Mouse (Mus musculus): ENCODE results near the gene Timm22. TPM values are rescaled to one million over a fixed set of nuclear protein-coding genes. Genes with fewer than 3 reads are reported as not detected.
A peak's percentile ranks its signal among the peaks of the same experiment; 100 is the strongest.

The Timm22 gene
- polyA plus RNA-seq, 1 experiment from 2014 or later: 138 TPM

DNA sequence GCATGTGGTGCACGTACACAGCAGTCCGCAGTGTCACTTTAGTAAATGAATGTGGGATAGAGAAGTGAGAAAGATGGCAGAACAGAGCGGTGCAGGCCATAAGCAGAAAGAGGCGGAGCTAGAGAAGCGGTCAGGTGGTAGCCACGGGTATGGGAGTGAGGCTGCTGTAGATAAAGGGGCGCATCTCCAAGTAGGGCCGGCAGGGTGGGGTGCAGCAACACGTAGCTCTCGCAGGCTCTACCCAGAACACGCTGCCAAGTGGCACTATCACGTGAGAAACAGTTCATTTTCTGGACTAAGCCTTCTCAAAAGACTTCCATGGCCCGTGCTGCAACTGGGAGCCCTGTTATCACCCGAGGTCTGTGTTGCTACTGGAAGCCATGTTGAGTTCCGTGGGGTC is 40.0 kb upstream of the Timm22 start:
- ATAC-seq (replicated peaks; ENCODE audit: insufficient number of reproducible peaks, low FRiP score, low TSS enrichment, low read depth): no peak
- no peaks in the 10 kb centered on the region for H3K9me3 ChIP-seq (replicated peaks; ENCODE audit: control insufficient read depth, low read length)
- no peak overlapping the region for H3K4me2 ChIP-seq (ENCODE audit: low read depth, low read length)
- no peak for DNase-seq (ENCODE audit: low spot score)
- no peaks in the 10 kb centered on the region for H3K27me3 ChIP-seq (ENCODE audit: control insufficient read depth, insufficient read depth, low read length)
- WGBS: 90% methylated on average over 15 of the region's 15 CpGs
- no peak overlapping the region for H3K9ac ChIP-seq (replicated peaks; ENCODE audit: low read length)
- no peak overlapping the region for H3K4me3 ChIP-seq (ENCODE audit: low read depth, low read length)
- peaks cover 3% of the 10 kb centered on the region for H3K4me1 ChIP-seq (ENCODE audit: control insufficient read depth, insufficient read depth, low read length)
- H3K27ac ChIP-seq (replicated peaks; ENCODE audit: low read depth, low read length): no peak overlapping the region
- no peaks in the 10 kb centered on the region for H3K36me3 ChIP-seq (replicated peaks; ENCODE audit: control insufficient read depth, insufficient read depth, low read depth, low read length)

DNA sequence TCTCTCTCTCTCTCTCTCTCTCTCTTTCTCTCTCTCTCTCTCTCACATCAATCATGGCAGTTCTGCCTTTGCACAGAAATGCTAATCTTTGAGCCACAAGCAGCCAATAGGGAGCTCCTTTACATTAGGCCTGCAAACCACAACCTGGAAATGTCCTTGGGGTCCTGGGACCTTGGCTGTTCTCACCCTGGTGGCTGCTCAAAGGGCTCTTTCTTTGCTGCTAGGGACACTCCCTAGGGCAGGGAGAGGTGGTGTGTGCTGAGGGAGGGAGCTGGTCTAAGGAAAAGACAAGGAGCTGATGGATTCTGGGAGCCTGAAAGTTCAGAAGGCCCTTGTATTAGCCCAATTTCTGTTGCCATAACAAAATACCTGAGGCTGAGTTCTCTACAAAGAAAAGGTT is 36.3 kb upstream of the Timm22 start:
- Histone ChIP-seq H3K9me3 (replicated peaks; ENCODE audit: control insufficient read depth, low read length) (no peaks in the 10 kb centered on the region), H3K36me3 (replicated peaks; ENCODE audit: control insufficient read depth, insufficient read depth, low read depth, low read length) (no peaks in the 10 kb centered on the region), H3K4me3 (ENCODE audit: low read depth, low read length) (no peak overlapping the region), H3K4me2 (ENCODE audit: low read depth, low read length) (no peak overlapping the region), H3K27ac (replicated peaks; ENCODE audit: low read depth, low read length) (no peak overlapping the region), H3K9ac (replicated peaks; ENCODE audit: low read length) (no peak overlapping the region), H3K27me3 (ENCODE audit: control insufficient read depth, insufficient read depth, low read length) (no peaks in the 10 kb centered on the region), H3K4me1 (ENCODE audit: control insufficient read depth, insufficient read depth, low read length) (peaks cover 7% of the 10 kb centered on the region)
- DNase-seq (ENCODE audit: low spot score): no peak
- ATAC-seq (replicated peaks; ENCODE audit: insufficient number of reproducible peaks, low FRiP score, low TSS enrichment, low read depth): no peak

DNA sequence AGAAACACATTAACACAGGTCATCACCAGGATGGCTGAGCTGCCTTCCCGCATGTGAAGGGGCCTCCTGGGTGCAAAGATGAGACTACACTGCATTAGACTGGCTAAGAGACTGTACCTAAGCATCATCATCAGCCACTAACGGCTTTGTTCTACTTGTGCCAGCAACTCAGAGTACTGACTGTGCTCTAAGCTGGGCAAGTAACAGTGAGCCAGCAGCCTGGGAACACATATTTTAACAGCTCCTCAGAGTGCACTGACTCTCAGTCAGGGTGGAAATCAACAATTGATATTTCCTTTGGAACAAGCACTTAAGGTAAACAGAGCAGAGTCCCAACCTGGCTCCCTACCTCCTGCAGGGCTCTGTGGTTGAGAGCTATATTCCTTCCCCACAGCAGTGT is 34.6 kb upstream of the Timm22 start:
- ATAC-seq (replicated peaks; ENCODE audit: insufficient number of reproducible peaks, low FRiP score, low TSS enrichment, low read depth): no peak
- no peak for DNase-seq (ENCODE audit: low spot score)
- H3K4me2 ChIP-seq (ENCODE audit: low read depth, low read length): no peak overlapping the region
- no peaks in the 10 kb centered on the region for H3K27me3 ChIP-seq (ENCODE audit: control insufficient read depth, insufficient read depth, low read length)
- H3K4me3 ChIP-seq (ENCODE audit: low read depth, low read length): no peak overlapping the region
- WGBS: 75% methylated on average over 2 of the region's 2 CpGs
- no peaks in the 10 kb centered on the region for H3K36me3 ChIP-seq (replicated peaks; ENCODE audit: control insufficient read depth, insufficient read depth, low read depth, low read length)
- no peak overlapping the region for H3K27ac ChIP-seq (replicated peaks; ENCODE audit: low read depth, low read length)
- H3K4me1 ChIP-seq (ENCODE audit: control insufficient read depth, insufficient read depth, low read length): peaks cover 7% of the 10 kb centered on the region
- H3K9ac ChIP-seq (replicated peaks; ENCODE audit: low read length): no peak overlapping the region; the same call in 1 of the 2 replicates
- H3K9me3 ChIP-seq (replicated peaks; ENCODE audit: control insufficient read depth, low read length): no peaks in the 10 kb centered on the region

DNA sequence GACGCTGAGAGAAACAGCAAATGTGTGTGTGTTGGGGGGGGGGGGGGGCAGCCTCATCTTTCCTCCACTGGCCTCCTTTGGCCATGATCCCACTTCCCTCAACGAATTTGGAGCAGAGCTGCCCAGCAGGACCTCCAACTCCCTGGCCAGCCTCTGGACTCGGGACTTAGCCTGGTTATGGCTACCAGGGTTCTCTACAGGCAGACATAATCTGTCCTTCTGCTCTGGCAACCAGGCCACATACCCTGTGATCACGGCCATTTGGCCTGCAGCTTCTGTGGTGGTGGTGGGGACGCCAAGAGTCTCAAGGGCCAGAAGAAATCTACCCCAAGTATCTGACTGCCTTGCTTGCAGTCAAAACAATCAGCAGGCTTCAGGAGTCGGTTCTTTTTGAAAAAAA is 34.2 kb upstream of the Timm22 start:
- H3K4me3 ChIP-seq (ENCODE audit: low read depth, low read length): no peak overlapping the region
- no peaks in the 10 kb centered on the region for H3K9me3 ChIP-seq (replicated peaks; ENCODE audit: control insufficient read depth, low read length)
- H3K4me1 ChIP-seq (ENCODE audit: control insufficient read depth, insufficient read depth, low read length): peaks cover 7% of the 10 kb centered on the region
- ATAC-seq (replicated peaks; ENCODE audit: insufficient number of reproducible peaks, low FRiP score, low TSS enrichment, low read depth) (no peak), DNase-seq (ENCODE audit: low spot score) (no peak)
- H3K27me3 ChIP-seq (ENCODE audit: control insufficient read depth, insufficient read depth, low read length): no peaks in the 10 kb centered on the region
- 58% methylated on average over 6 of the region's 6 CpGs for WGBS
- no peak overlapping the region for H3K27ac ChIP-seq (replicated peaks; ENCODE audit: low read depth, low read length)
- H3K36me3 ChIP-seq (replicated peaks; ENCODE audit: control insufficient read depth, insufficient read depth, low read depth, low read length): no peaks in the 10 kb centered on the region
- no peak overlapping the region; the same call in 1 of the 2 replicates for H3K9ac ChIP-seq (replicated peaks; ENCODE audit: low read length)
- no peak overlapping the region for H3K4me2 ChIP-seq (ENCODE audit: low read depth, low read length)

DNA sequence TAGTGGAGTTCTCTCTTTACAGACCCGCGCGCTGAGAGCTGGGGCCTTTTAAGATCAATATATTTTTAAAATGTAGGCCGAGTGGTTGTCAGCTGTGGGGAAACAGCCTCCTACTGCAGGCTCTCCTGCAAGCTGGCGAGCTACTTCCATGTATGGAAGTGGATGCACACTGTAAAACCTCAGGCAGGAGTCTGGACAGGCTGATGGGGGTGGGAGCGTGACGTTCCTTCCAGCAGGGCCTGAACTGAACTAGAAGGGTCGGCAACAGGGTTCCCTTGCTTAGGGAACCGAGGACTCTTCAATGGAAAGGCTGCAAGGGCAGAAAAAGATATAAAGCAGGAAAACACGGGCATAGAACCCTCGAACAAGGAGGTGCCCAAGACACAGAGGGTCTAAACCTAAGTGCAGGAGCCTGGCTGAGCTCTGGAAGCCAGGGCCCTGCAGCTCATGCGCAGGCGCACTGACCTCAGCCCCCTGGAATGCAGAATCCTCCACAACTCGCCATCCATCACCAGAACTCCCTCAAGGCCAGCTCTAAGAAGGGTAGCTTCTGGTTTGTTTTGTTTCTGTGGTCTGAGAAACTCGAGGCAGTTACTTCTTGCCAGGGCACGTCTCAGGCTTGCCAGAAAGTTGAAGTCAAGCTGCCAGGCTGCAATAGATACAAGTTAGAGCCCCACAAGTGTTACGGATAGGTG is 32.1 kb upstream of the Timm22 start:
- peaks cover 7% of the 10 kb centered on the region for H3K4me1 ChIP-seq (ENCODE audit: control insufficient read depth, insufficient read depth, low read length)
- H3K9me3 ChIP-seq (replicated peaks; ENCODE audit: control insufficient read depth, low read length): no peaks in the 10 kb centered on the region
- no peaks in the 10 kb centered on the region for H3K36me3 ChIP-seq (replicated peaks; ENCODE audit: control insufficient read depth, insufficient read depth, low read depth, low read length)
- H3K27ac ChIP-seq (replicated peaks; ENCODE audit: low read depth, low read length): peak overlapping the region; percentile 74
- no peaks in the 10 kb centered on the region for H3K27me3 ChIP-seq (ENCODE audit: control insufficient read depth, insufficient read depth, low read length)
- DNase-seq (ENCODE audit: low spot score) (peak; percentile 77), ATAC-seq (replicated peaks; ENCODE audit: insufficient number of reproducible peaks, low FRiP score, low TSS enrichment, low read depth) (no peak)
- H3K9ac ChIP-seq (replicated peaks; ENCODE audit: low read length): 0 out of 2 replicates have a peak overlapping the region, but pooled peaks have one; percentile 14
- no peak overlapping the region for H3K4me3 ChIP-seq (ENCODE audit: low read depth, low read length)
- WGBS: 52% methylated on average over 17 of the region's 17 CpGs
- no peak overlapping the region for H3K4me2 ChIP-seq (ENCODE audit: low read depth, low read length)

DNA sequence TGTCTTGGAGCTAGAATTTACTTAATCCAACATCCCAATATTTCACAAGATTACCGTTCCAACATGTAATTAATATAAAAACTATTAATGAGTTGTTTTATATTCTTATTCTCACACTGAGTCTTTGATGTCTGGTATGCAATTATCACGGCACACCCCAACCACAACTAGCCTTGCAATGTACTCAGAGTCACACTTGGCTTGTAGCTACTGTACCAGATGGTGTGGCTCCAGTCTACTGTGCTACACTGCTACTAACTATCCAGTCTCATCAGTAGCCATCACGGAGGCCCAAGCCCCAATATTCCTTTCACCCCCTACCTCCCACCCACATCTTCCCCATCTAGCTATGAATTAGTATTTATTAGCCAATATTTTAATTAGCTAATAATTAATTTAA is 30.3 kb upstream of the Timm22 start:
- Histone ChIP-seq H3K4me1 (ENCODE audit: control insufficient read depth, insufficient read depth, low read length) (peaks cover 7% of the 10 kb centered on the region), H3K36me3 (replicated peaks; ENCODE audit: control insufficient read depth, insufficient read depth, low read depth, low read length) (no peaks in the 10 kb centered on the region)
- ATAC-seq (replicated peaks; ENCODE audit: insufficient number of reproducible peaks, low FRiP score, low TSS enrichment, low read depth): no peak

DNA sequence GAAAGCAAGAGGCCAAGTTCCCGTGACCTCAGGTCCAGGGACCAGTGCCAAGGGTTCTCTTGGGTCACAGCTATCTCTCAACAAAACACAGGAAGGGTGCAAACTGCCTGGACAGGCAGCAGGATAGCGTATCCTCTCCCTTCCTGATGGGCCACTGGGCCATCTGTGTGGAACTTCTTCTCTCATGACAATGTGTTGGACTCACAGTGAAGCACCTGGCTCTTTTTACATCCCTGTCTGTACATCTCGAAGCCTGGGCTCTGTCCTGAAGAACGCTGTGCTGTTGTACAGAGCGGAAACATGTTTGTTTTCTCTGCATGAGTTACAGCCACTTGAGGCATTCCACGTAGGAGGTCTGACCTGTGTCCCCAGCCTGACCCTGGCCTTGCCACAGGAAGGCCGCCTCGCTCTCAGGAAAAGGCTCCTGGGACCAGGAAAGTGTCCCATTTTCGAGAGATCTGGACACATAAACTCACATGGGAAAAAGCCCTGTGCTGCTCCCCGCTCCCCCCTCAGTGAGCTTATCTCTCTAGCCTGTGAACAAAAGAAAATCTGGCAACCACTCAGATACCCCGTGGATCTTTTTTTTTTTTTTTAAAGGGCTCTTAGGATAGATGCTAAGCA is 26.7 kb upstream of the Timm22 start:
- Histone ChIP-seq H3K4me3 (ENCODE audit: low read depth, low read length) (no peak overlapping the region), H3K27ac (replicated peaks; ENCODE audit: low read depth, low read length) (no peak overlapping the region; the same call in 1 of the 2 replicates), H3K9me3 (replicated peaks; ENCODE audit: control insufficient read depth, low read length) (no peaks in the 10 kb centered on the region), H3K27me3 (ENCODE audit: control insufficient read depth, insufficient read depth, low read length) (no peaks in the 10 kb centered on the region), H3K4me2 (ENCODE audit: low read depth, low read length) (no peak overlapping the region), H3K9ac (replicated peaks; ENCODE audit: low read length) (no peak overlapping the region), H3K36me3 (replicated peaks; ENCODE audit: control insufficient read depth, insufficient read depth, low read depth, low read length) (no peaks in the 10 kb centered on the region), H3K4me1 (ENCODE audit: control insufficient read depth, insufficient read depth, low read length) (peaks cover under 1% of the 10 kb centered on the region; the same call in 1 of the 2 replicates)
- DNase-seq (ENCODE audit: low spot score) (no peak), ATAC-seq (replicated peaks; ENCODE audit: insufficient number of reproducible peaks, low FRiP score, low TSS enrichment, low read depth) (no peak)
- WGBS: 33% methylated on average over 11 of the region's 11 CpGs

More for the DNA sequence above, 30.3 kb upstream of the Timm22 start:
- Histone ChIP-seq H3K27ac (replicated peaks; ENCODE audit: low read depth, low read length) (no peak overlapping the region), H3K4me2 (ENCODE audit: low read depth, low read length) (no peak overlapping the region), H3K9me3 (replicated peaks; ENCODE audit: control insufficient read depth, low read length) (no peaks in the 10 kb centered on the region), H3K9ac (replicated peaks; ENCODE audit: low read length) (no peak overlapping the region), H3K27me3 (ENCODE audit: control insufficient read depth, insufficient read depth, low read length) (no peaks in the 10 kb centered on the region), H3K4me3 (ENCODE audit: low read depth, low read length) (no peak overlapping the region)
- DNase-seq (ENCODE audit: low spot score): no peak
- WGBS: 88% methylated on average over 3 of the region's 3 CpGs

DNA sequence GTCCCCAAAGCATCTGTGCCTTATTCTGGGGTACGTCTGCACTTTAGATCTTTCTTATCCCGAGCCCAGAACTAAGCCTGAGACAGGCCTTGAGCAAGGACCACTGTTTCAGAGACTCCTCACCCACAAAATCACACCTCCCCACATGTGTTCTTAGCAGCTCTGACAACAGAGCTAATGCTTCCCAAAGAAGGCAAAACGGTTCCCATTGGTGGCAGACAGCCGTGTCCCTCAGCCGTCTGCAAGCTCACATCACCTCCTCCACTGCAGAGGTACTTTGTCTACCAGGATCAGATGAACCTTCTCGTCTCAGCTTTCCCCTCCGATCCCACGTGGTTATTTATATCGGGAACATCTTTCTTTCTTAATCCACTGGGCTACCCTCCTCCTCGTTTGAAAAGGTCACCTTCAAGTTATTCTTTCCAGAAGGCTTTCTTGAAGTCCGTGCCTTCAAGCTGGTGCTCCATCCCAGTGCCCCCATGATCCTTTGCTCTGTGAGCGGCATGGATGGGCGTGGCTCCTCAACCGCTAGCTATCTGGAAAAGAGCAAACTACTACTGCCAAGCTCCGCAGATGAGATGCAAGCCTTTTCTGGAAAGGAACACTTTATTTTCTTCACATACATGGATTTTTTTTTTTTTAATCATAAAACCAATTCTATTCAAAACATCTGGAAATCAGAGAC is 25.4 kb upstream of the Timm22 start:
- H3K9me3 ChIP-seq (replicated peaks; ENCODE audit: control insufficient read depth, low read length): no peaks in the 10 kb centered on the region
- no peak overlapping the region for H3K4me3 ChIP-seq (ENCODE audit: low read depth, low read length)
- DNase-seq (ENCODE audit: low spot score) (no peak), ATAC-seq (replicated peaks; ENCODE audit: insufficient number of reproducible peaks, low FRiP score, low TSS enrichment, low read depth) (no peak)
- no peak overlapping the region for H3K9ac ChIP-seq (replicated peaks; ENCODE audit: low read length)
- WGBS: 77% methylated on average over 15 of the region's 15 CpGs
- H3K27ac ChIP-seq (replicated peaks; ENCODE audit: low read depth, low read length): no peak overlapping the region
- no peaks in the 10 kb centered on the region for H3K27me3 ChIP-seq (ENCODE audit: control insufficient read depth, insufficient read depth, low read length)
- peaks cover 5% of the 10 kb centered on the region for H3K4me1 ChIP-seq (ENCODE audit: control insufficient read depth, insufficient read depth, low read length)
- no peaks in the 10 kb centered on the region for H3K36me3 ChIP-seq (replicated peaks; ENCODE audit: control insufficient read depth, insufficient read depth, low read depth, low read length)
- no peak overlapping the region for H3K4me2 ChIP-seq (ENCODE audit: low read depth, low read length)
